Mouse (Mus musculus): ENCODE data around the gene Epsti1. TPM values are rescaled to one million over a fixed set of nuclear protein-coding genes. Genes with fewer than 3 reads are reported as not detected.
"Not testable (repeated sequence)": the region's sequence is repeated elsewhere in the genome, so short reads cannot be mapped to it uniquely, and the experiment has no call there.

The Epsti1 gene
- polyA plus RNA-seq, 1 experiment, result not detected

DNA sequence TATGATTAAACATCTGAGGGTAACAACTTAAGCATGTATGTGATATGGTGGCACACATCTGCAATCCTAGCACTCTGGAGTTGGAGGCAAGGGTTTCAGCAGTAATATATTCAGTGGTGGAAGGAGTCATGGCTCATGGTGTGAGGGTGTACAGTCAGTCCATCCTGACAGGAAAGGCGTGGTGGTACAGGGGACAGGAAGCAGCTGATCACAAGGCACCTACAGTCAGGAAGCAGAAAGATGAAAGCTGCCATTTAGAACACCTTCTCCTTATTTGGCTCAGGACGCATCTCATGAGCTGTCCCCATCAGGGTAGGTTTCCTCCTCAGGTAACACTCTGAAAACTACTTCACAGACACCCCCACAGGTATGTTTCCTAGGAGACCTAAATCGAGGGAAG is 33.1 kb upstream of the Epsti1 start:
- no peak overlapping the region for H3K9ac ChIP-seq (ENCODE audit: low read depth, poor library complexity, severe bottlenecking)
- H3K27me3 ChIP-seq (ENCODE audit: control insufficient read depth, insufficient read depth, low read length, poor library complexity, severe bottlenecking), result no peaks in the 10 kb centered on the region
- TF ChIP-seq CTCF (IDR thresholded peaks at IDR 0.05; ENCODE audit: low read depth, low read length) (no peak), POLR2A (IDR thresholded peaks at IDR 0.05; ENCODE audit: insufficient read depth, low read length) (no peak), EP300 (IDR thresholded peaks at IDR 0.05; ENCODE audit: insufficient read depth, low read depth, low read length) (no peak)
- H3K27ac ChIP-seq (ENCODE audit: insufficient read depth, low read length), result no peak overlapping the region
- H3K4me3 ChIP-seq (ENCODE audit: low read depth, low read length), result no peak overlapping the region
- no peaks in the 10 kb centered on the region for H3K9me3 ChIP-seq (replicated peaks; ENCODE audit: control insufficient read depth, insufficient read depth, low read length, poor library complexity, severe bottlenecking)
- H3K4me1 ChIP-seq (ENCODE audit: control insufficient read depth, insufficient read depth, low read length), result no peaks in the 10 kb centered on the region
- H3K36me3 ChIP-seq (ENCODE audit: control insufficient read depth, insufficient read depth, low read length, poor library complexity, severe bottlenecking), result no peaks in the 10 kb centered on the region

GRCm38 (mm10) chr14:77871380-77871975 is 32.6 kb upstream of the Epsti1 start:
- no peak overlapping the region for H3K9ac ChIP-seq (ENCODE audit: low read depth, poor library complexity, severe bottlenecking)
- H3K36me3 ChIP-seq (ENCODE audit: control insufficient read depth, insufficient read depth, low read length, poor library complexity, severe bottlenecking), result no peaks in the 10 kb centered on the region

DNA sequence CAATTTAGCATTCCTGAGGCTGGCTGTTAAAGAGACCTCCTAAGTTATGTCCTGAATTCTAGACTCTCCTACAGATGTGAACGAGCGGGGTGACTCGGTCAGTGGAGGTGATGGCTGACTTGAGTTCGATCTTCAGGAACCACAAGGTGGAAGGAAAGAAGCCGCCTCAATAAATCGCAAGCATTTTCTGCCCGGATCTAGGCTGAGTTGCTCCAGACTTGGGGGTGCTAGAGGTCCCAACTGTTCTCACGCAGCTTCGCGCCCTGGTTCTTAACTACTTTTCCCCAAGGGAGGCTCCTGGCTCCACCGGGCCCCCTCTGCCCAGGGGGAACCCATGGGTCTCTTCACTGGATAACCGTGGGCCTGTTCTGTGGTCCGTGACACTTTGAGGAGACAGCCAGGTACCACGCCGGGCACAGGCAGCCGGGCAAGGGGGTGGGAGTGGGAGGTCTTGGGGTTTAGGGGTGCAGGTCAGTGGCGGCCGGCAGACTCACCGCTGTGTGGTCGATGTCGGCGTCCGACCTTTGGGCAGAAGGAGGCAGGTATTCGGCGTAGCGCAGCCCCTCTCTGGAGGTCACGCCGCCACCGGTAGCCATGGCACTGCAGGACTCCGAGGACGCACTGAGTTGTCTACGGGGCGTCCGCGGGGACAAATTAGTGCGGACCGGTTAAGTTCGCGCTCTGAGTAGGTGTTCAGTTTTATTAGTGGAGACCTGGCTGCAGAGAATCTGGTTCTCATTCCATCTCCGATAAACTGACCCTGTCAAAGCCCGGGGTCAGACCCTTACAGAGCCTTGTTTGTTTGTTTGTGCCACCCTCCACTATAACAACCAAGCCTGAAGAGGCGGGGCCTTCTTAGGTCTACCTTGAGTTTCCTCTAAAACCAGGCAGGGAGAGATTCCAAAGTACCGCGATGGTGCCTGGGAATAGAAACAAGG is 29.5 kb upstream of the Epsti1 start, which contains the start of gene Dnajc15:
TSS of gene Dnajc15 (minus strand) at position 822 of the 938 bp plus-strand sequence.
- Histone ChIP-seq H3K36me3 (ENCODE audit: control insufficient read depth, insufficient read depth, low read length, poor library complexity, severe bottlenecking) (no peaks in the 10 kb centered on the region), H3K27ac (ENCODE audit: insufficient read depth, low read length) (no peak within 1 kb of the TSS), H3K9ac (ENCODE audit: low read depth, poor library complexity, severe bottlenecking) (peak within 1 kb of the TSS; percentile 66), H3K4me1 (ENCODE audit: control insufficient read depth, insufficient read depth, low read length) (no peaks in the 10 kb centered on the region), H3K27me3 (ENCODE audit: control insufficient read depth, insufficient read depth, low read length, poor library complexity, severe bottlenecking) (no peaks in the 10 kb centered on the region), H3K9me3 (replicated peaks; ENCODE audit: control insufficient read depth, insufficient read depth, low read length, poor library complexity, severe bottlenecking) (0 out of 2 replicates have a peak, but pooled peaks cover 2% of the 10 kb centered on the region), H3K4me3 (ENCODE audit: low read depth, low read length) (peak within 1 kb of the TSS; percentile 85)
- TF ChIP-seq EP300 (IDR thresholded peaks at IDR 0.05; ENCODE audit: insufficient read depth, low read depth, low read length) (no peak), CTCF (IDR thresholded peaks at IDR 0.05; ENCODE audit: low read depth, low read length) (no peak), POLR2A (IDR thresholded peaks at IDR 0.05; ENCODE audit: insufficient read depth, low read length) (no peak)

More at GRCm38 (mm10) chr14:77871380-77871975, 32.6 kb upstream of the Epsti1 start:
- H3K4me1 ChIP-seq (ENCODE audit: control insufficient read depth, insufficient read depth, low read length), result no peaks in the 10 kb centered on the region
- H3K27me3 ChIP-seq (ENCODE audit: control insufficient read depth, insufficient read depth, low read length, poor library complexity, severe bottlenecking), result no peaks in the 10 kb centered on the region
- no peaks in the 10 kb centered on the region for H3K9me3 ChIP-seq (replicated peaks; ENCODE audit: control insufficient read depth, insufficient read depth, low read length, poor library complexity, severe bottlenecking)
- H3K27ac ChIP-seq (ENCODE audit: insufficient read depth, low read length), result no peak overlapping the region
- no peak overlapping the region for H3K4me3 ChIP-seq (ENCODE audit: low read depth, low read length)
- no peak for TF ChIP-seq CTCF (IDR thresholded peaks at IDR 0.05; ENCODE audit: low read depth, low read length)
- no peak for TF ChIP-seq POLR2A (IDR thresholded peaks at IDR 0.05; ENCODE audit: insufficient read depth, low read length)
- no peak for TF ChIP-seq EP300 (IDR thresholded peaks at IDR 0.05; ENCODE audit: insufficient read depth, low read depth, low read length)

GRCm38 (mm10) chr14:77876199-77876598 is 27.8 kb upstream of the Epsti1 start:
- Histone ChIP-seq H3K9me3 (replicated peaks; ENCODE audit: control insufficient read depth, insufficient read depth, low read length, poor library complexity, severe bottlenecking) (0 out of 2 replicates have a peak, but pooled peaks cover 2% of the 10 kb centered on the region), H3K27ac (ENCODE audit: insufficient read depth, low read length) (no peak overlapping the region), H3K9ac (ENCODE audit: low read depth, poor library complexity, severe bottlenecking) (no peak overlapping the region), H3K4me3 (ENCODE audit: low read depth, low read length) (no peak overlapping the region), H3K36me3 (ENCODE audit: control insufficient read depth, insufficient read depth, low read length, poor library complexity, severe bottlenecking) (no peaks in the 10 kb centered on the region), H3K4me1 (ENCODE audit: control insufficient read depth, insufficient read depth, low read length) (no peaks in the 10 kb centered on the region), H3K27me3 (ENCODE audit: control insufficient read depth, insufficient read depth, low read length, poor library complexity, severe bottlenecking) (no peaks in the 10 kb centered on the region)
- TF ChIP-seq EP300 (IDR thresholded peaks at IDR 0.05; ENCODE audit: insufficient read depth, low read depth, low read length) (no peak), CTCF (IDR thresholded peaks at IDR 0.05; ENCODE audit: low read depth, low read length) (no peak), POLR2A (IDR thresholded peaks at IDR 0.05; ENCODE audit: insufficient read depth, low read length) (no peak)

DNA sequence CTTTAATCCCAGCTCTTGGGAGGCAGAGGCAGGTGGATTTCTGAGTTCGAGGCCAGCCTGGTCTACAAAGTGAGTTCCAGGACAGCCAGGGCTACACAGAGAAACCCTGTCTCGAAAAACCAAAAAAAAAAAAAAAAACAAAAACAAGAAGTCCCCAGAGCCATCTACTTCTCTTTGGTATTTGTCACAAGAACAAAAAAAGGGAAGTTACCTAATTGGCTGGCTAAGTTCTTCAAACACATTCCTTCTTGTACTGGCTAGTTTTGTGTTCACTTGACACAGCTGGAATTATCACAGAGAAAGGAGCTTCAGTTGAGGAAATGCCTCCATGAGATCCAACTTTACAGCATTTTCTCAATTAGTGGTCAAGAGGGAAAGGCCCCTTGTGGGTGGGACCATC is 26.2 kb upstream of the Epsti1 start:
- not testable (repeated sequence) for H3K36me3 ChIP-seq (ENCODE audit: control insufficient read depth, insufficient read depth, low read length, poor library complexity, severe bottlenecking)

GRCm38 (mm10) chr14:77881998-77882397 is 22.0 kb upstream of the Epsti1 start:
- Histone ChIP-seq H3K36me3 (ENCODE audit: control insufficient read depth, insufficient read depth, low read length, poor library complexity, severe bottlenecking) (no peaks in the 10 kb centered on the region), H3K4me3 (ENCODE audit: low read depth, low read length) (no peak overlapping the region), H3K27ac (ENCODE audit: insufficient read depth, low read length) (no peak overlapping the region), H3K27me3 (ENCODE audit: control insufficient read depth, insufficient read depth, low read length, poor library complexity, severe bottlenecking) (no peaks in the 10 kb centered on the region), H3K9me3 (replicated peaks; ENCODE audit: control insufficient read depth, insufficient read depth, low read length, poor library complexity, severe bottlenecking) (0 out of 2 replicates have a peak, but pooled peaks cover 5% of the 10 kb centered on the region), H3K4me1 (ENCODE audit: control insufficient read depth, insufficient read depth, low read length) (no peaks in the 10 kb centered on the region), H3K9ac (ENCODE audit: low read depth, poor library complexity, severe bottlenecking) (no peak overlapping the region)
- TF ChIP-seq CTCF (IDR thresholded peaks at IDR 0.05; ENCODE audit: low read depth, low read length) (no peak), EP300 (IDR thresholded peaks at IDR 0.05; ENCODE audit: insufficient read depth, low read depth, low read length) (no peak), POLR2A (IDR thresholded peaks at IDR 0.05; ENCODE audit: insufficient read depth, low read length) (no peak)

More for the DNA sequence above, 26.2 kb upstream of the Epsti1 start:
- H3K27me3 ChIP-seq (ENCODE audit: control insufficient read depth, insufficient read depth, low read length, poor library complexity, severe bottlenecking); H3K9me3 ChIP-seq (replicated peaks; ENCODE audit: control insufficient read depth, insufficient read depth, low read length, poor library complexity, severe bottlenecking); H3K4me1 ChIP-seq (ENCODE audit: control insufficient read depth, insufficient read depth, low read length); H3K9ac ChIP-seq (ENCODE audit: low read depth, poor library complexity, severe bottlenecking); H3K4me3 ChIP-seq (ENCODE audit: low read depth, low read length); H3K27ac ChIP-seq (ENCODE audit: insufficient read depth, low read length): not testable (repeated sequence)

Measured in ES-Bruce4 (cell line).